Mouse (Mus musculus): ENCODE data around the gene Ino80b. TPM values are rescaled to one million over a fixed set of nuclear protein-coding genes. Genes with fewer than 3 reads are reported as not detected.
A peak's percentile ranks its signal among the peaks of the same experiment; 100 is the strongest.

Gene Ino80b
- polyA plus RNA-seq, 1 experiment = 25.1 TPM

- no peak for TF ChIP-seq POLR2A (IDR thresholded peaks at IDR 0.05; ENCODE audit: borderline replicate concordance, low read depth, low read length)
- TF ChIP-seq CTCF (IDR thresholded peaks at IDR 0.05; ENCODE audit: low read depth, low read length) = 0 out of 2 replicates have a peak, but pooled peaks have one; percentile 33
- H3K4me1 ChIP-seq (ENCODE audit: control insufficient read depth, insufficient read depth, low read length) = peaks cover 6% of the 10 kb centered on the region; the same call in 1 of the 2 replicates
- H3K4me3 ChIP-seq (ENCODE audit: insufficient read depth, low read length) = peak overlapping the region; percentile 69
- H3K27ac ChIP-seq (ENCODE audit: insufficient read depth, low read depth, low read length) = peak overlapping the region; percentile 65
Observed at GRCm38 (mm10) chr6:83078324-83078858, 46.8 kb downstream of the Ino80b start.

- peak within 1 kb of the TSS; percentile 69 for H3K4me3 ChIP-seq (ENCODE audit: insufficient read depth, low read length)
Observed at GRCm38 (mm10) chr6:83077630-83078323, 47.5 kb downstream of the Ino80b start, which contains the start of gene Pcgf1. Gene Pcgf1, plus strand, starts transcription at chr6:83077869.

GRCm38 (mm10) chr6:83074979-83075378, 50.3 kb downstream of the Ino80b start:
- TF ChIP-seq CTCF (IDR thresholded peaks at IDR 0.05; ENCODE audit: low read depth, low read length) = no peak
- no peak for TF ChIP-seq POLR2A (IDR thresholded peaks at IDR 0.05; ENCODE audit: borderline replicate concordance, low read depth, low read length)
- Histone ChIP-seq H3K27ac (ENCODE audit: insufficient read depth, low read depth, low read length) (no peak overlapping the region), H3K4me3 (ENCODE audit: insufficient read depth, low read length) (no peak overlapping the region), H3K4me1 (ENCODE audit: control insufficient read depth, insufficient read depth, low read length) (peaks cover 9% of the 10 kb centered on the region)

More at GRCm38 (mm10) chr6:83077630-83078323, 47.5 kb downstream of the Ino80b start, which contains the start of gene Pcgf1:
- TF ChIP-seq POLR2A (IDR thresholded peaks at IDR 0.05; ENCODE audit: borderline replicate concordance, low read depth, low read length) = no peak
- no peak for TF ChIP-seq CTCF (IDR thresholded peaks at IDR 0.05; ENCODE audit: low read depth, low read length)
- H3K4me1 ChIP-seq (ENCODE audit: control insufficient read depth, insufficient read depth, low read length) = peaks cover 6% of the 10 kb centered on the region; the same call in 1 of the 2 replicates
- peak within 1 kb of the TSS; percentile 65 for H3K27ac ChIP-seq (ENCODE audit: insufficient read depth, low read depth, low read length)

Other genes starting within 250 kb of the Ino80b start
- not detected in 2 replicates for gene Sema4f, start 185.7 kb downstream of the Ino80b start, polyA plus RNA-seq (2012; ENCODE audit: insufficient read depth, insufficient read length, missing spikeins)
- 2.4 and 7.0 TPM in 2 replicates for gene M1ap, start 178.5 kb downstream of the Ino80b start, polyA plus RNA-seq (2012; ENCODE audit: insufficient read depth, insufficient read length, missing spikeins)
- 69.9 and 72.0 TPM in 2 replicates for gene Dok1, start 92.0 kb downstream of the Ino80b start, polyA plus RNA-seq (2012; ENCODE audit: insufficient read depth, insufficient read length, missing spikeins)
- gene Loxl3, start 91.3 kb downstream of the Ino80b start, polyA plus RNA-seq (2012; ENCODE audit: insufficient read depth, insufficient read length, missing spikeins) = 18.8 and 21.2 TPM in 2 replicates
- gene Aup1, start 70.9 kb downstream of the Ino80b start, polyA plus RNA-seq (2012; ENCODE audit: insufficient read depth, insufficient read length, missing spikeins) = 354 and 391 TPM in 2 replicates
- 90.8 and 108 TPM in 2 replicates for gene Htra2, start 70.2 kb downstream of the Ino80b start, polyA plus RNA-seq (2012; ENCODE audit: insufficient read depth, insufficient read length, missing spikeins)
- gene Dqx1, start 67.6 kb downstream of the Ino80b start, polyA plus RNA-seq (2012; ENCODE audit: insufficient read depth, insufficient read length, missing spikeins) = 0.83 and 1.6 TPM in 2 replicates
- gene Tlx2, start 55.1 kb downstream of the Ino80b start, polyA plus RNA-seq (2012; ENCODE audit: insufficient read depth, insufficient read length, missing spikeins) = not detected in 2 replicates
- gene Pcgf1, start 47.6 kb downstream of the Ino80b start, polyA plus RNA-seq (2012; ENCODE audit: insufficient read depth, insufficient read length, missing spikeins) = 31.0 and 37.0 TPM in 2 replicates
- gene Lbx2, start 39.1 kb downstream of the Ino80b start, polyA plus RNA-seq (2012; ENCODE audit: insufficient read depth, insufficient read length, missing spikeins) = 0.78 TPM in 1 of 2 replicates, not detected in the other
- gene Ccdc142, start 23.8 kb downstream of the Ino80b start, polyA plus RNA-seq (2012; ENCODE audit: insufficient read depth, insufficient read length, missing spikeins) = 3.2 and 6.1 TPM in 2 replicates
- gene Gm42688, start 23.8 kb downstream of the Ino80b start, polyA plus RNA-seq (2012; ENCODE audit: insufficient read depth, insufficient read length, missing spikeins) = 5.5 and 6.1 TPM in 2 replicates
- gene Mrpl53, start 16.4 kb downstream of the Ino80b start, polyA plus RNA-seq (2012; ENCODE audit: insufficient read depth, insufficient read length, missing spikeins) = 26.5 and 26.9 TPM in 2 replicates
- 16.1 and 17.1 TPM in 2 replicates for gene Mogs, start 9.9 kb downstream of the Ino80b start, polyA plus RNA-seq (2012; ENCODE audit: insufficient read depth, insufficient read length, missing spikeins)
- 20.3 and 27.1 TPM in 2 replicates for gene Wbp1, start 3.9 kb downstream of the Ino80b start, polyA plus RNA-seq (2012; ENCODE audit: insufficient read depth, insufficient read length, missing spikeins)
- 1.4 and 1.8 TPM in 2 replicates for gene Rtkn, start 10.0 kb upstream of the Ino80b start, polyA plus RNA-seq (2012; ENCODE audit: insufficient read depth, insufficient read length, missing spikeins)
- gene Wdr54, start 31.0 kb upstream of the Ino80b start, polyA plus RNA-seq (2012; ENCODE audit: insufficient read depth, insufficient read length, missing spikeins) = 1.5 and 3.5 TPM in 2 replicates
- not detected in 2 replicates for gene 1700003E16Rik, start 31.0 kb upstream of the Ino80b start, polyA plus RNA-seq (2012; ENCODE audit: insufficient read depth, insufficient read length, missing spikeins)
- gene Dctn1, start 40.5 kb upstream of the Ino80b start, polyA plus RNA-seq (2012; ENCODE audit: insufficient read depth, insufficient read length, missing spikeins) = 87.2 and 98.2 TPM in 2 replicates
- gene Slc4a5, start 94.4 kb upstream of the Ino80b start, polyA plus RNA-seq (2012; ENCODE audit: insufficient read depth, insufficient read length, missing spikeins) = 0.55 TPM in 1 of 2 replicates, not detected in the other
- 21.1 and 28.1 TPM in 2 replicates for gene Mthfd2, start 200.5 kb upstream of the Ino80b start, polyA plus RNA-seq (2012; ENCODE audit: insufficient read depth, insufficient read length, missing spikeins)
- gene Mob1a, start 200.6 kb upstream of the Ino80b start, polyA plus RNA-seq (2012; ENCODE audit: insufficient read depth, insufficient read length, missing spikeins) = 166 and 182 TPM in 2 replicates
- 24.8 and 35.7 TPM in 2 replicates for gene Bola3, start 223.7 kb upstream of the Ino80b start, polyA plus RNA-seq (2012; ENCODE audit: insufficient read depth, insufficient read length, missing spikeins)

Measured in bone marrow macrophage, adult 2 months (primary cell).